Mouse (Mus musculus) small intestine, adult 2 months (tissue): ENCODE measurements around the gene F2rl2. TPM values are rescaled to one million over a fixed set of nuclear protein-coding genes. Genes with fewer than 3 reads are reported as not detected.

ENCODE experiments used
- H3K27ac ChIP-seq: fragments of 200-500 bp; 2 replicates; pipeline ENCODE4 v1.5.1; 2012; ENCODE audit warnings: low read depth, low read length, control low read depth, inconsistent platforms; ENCODE audit not compliant: insufficient read depth
- H3K27me3 ChIP-seq: fragments of 200-500 bp; 2 replicates; pipeline ENCODE4 v1.6.1; 2012; ENCODE audit warnings: mild to moderate bottlenecking, moderate library complexity, low read length, inconsistent platforms; ENCODE audit not compliant: control insufficient read depth, insufficient read depth
- H3K36me3 ChIP-seq: fragments of 200-500 bp; 2 replicates; pipeline ENCODE4 v1.6.1; 2012; ENCODE audit warnings: mild to moderate bottlenecking, low read length, control low read depth, inconsistent platforms; ENCODE audit not compliant: control insufficient read depth, insufficient read depth
- H3K4me1 ChIP-seq: fragments of 200-500 bp; 2 replicates; pipeline ENCODE4 v1.6.1; 2012; ENCODE audit warnings: low read length, inconsistent platforms, mixed read lengths; ENCODE audit not compliant: control insufficient read depth, insufficient read depth, insufficient read length
- H3K4me3 ChIP-seq: fragments of 200-500 bp; 2 replicates; pipeline ENCODE4 v1.5.1; 2012; ENCODE audit warnings: low read depth, mild to moderate bottlenecking, control low read depth, inconsistent platforms, low read length, moderate library complexity
- CTCF ChIP-seq: fragments of 200-500 bp; IDR thresholded peaks from 2 replicates; pipeline ENCODE4 v1.5.1; 2012; ENCODE audit warnings: low read depth, mild to moderate bottlenecking, control low read depth, inconsistent platforms, low read length, moderate library complexity, mixed read lengths; ENCODE audit not compliant: insufficient replicate concordance, insufficient read length; ENCODE audit errors: extremely low read depth
- POLR2A ChIP-seq: fragments of 200-500 bp; IDR thresholded peaks from 2 replicates; pipeline ENCODE4 v1.6.1; 2012; ENCODE audit warnings: low read depth, mild to moderate bottlenecking, control low read depth, inconsistent platforms, low read length, moderate library complexity
- WGBS: fragments of 180-500 bp; shearing (Covaris S2); methylation state at CpG from one replicate; pipeline ENCODE4 v1.1.7; 2018; 5-methylcytosine and 5-hydroxymethylcytosine counted together
- polyA plus RNA-seq: library from polyadenylated mRNA; depleted of rRNA; stranded (reverse); fragments of >200 nt; gene quantifications from 2 replicates; pipeline ENCODE4 v1.2.3, GENCODE M21; 2012

The F2rl2 gene
- polyA plus RNA-seq, 1 experiment = 0.11 TPM

- 89% methylated on average over 5 of the region's 5 CpGs for WGBS
- Histone ChIP-seq H3K4me3 (no peak overlapping the region), H3K27me3 (no peaks in the 10 kb centered on the region), H3K27ac (no peak overlapping the region), H3K36me3 (peaks cover 33% of the 10 kb centered on the region), H3K4me1 (no peaks in the 10 kb centered on the region)
- TF ChIP-seq CTCF (no peak), POLR2A (no peak)
These were observed 17.6 kb upstream of the F2rl2 start for GRCm38 (mm10) chr13:95679078-95679477.

GRCm38 (mm10) chr13:95679491-95679941 is 17.1 kb upstream of the F2rl2 start:
- no peaks in the 10 kb centered on the region for H3K4me1 ChIP-seq
- H3K27ac ChIP-seq = no peak overlapping the region
- 89% methylated on average over 4 of the region's 4 CpGs for WGBS
- no peak overlapping the region for H3K4me3 ChIP-seq
- TF ChIP-seq CTCF = no peak
- TF ChIP-seq POLR2A = no peak
- H3K27me3 ChIP-seq = no peaks in the 10 kb centered on the region
- H3K36me3 ChIP-seq = peaks cover 33% of the 10 kb centered on the region

DNA sequence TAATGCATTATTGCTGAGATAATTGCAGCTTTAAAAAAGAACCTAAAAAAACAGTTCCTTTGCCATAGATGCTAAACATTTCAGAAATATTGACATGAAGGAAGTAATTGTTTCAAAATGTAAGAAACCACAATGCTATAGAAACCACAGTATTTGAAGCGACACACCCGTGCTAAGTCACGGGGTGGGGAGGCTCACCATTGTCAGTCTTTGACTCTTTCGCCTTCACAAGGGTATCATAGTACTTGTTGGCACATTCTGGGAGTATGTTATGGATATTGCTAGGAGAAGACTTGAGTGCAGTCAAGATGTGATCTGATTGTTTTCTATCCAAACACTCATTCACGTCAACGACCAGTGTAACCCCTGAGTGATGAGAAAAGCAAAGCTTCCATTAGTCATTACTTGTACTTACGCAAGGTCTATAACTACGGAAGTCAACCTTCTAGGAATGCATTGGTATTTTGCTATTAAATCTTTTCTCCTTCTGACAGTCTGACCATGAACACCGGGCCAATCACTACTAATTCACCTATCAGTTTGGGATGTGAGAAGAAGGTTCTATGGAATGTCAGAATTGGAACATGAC is 11.9 kb upstream of the F2rl2 start:
- Histone ChIP-seq H3K4me1 (no peaks in the 10 kb centered on the region), H3K27me3 (no peaks in the 10 kb centered on the region), H3K36me3 (peaks cover 34% of the 10 kb centered on the region), H3K4me3 (no peak overlapping the region), H3K27ac (no peak overlapping the region)
- WGBS = 89% methylated on average over 9 of the region's 9 CpGs
- TF ChIP-seq CTCF (no peak), POLR2A (no peak)

- Histone ChIP-seq H3K27me3 (no peaks in the 10 kb centered on the region), H3K36me3 (peaks cover 30% of the 10 kb centered on the region), H3K27ac (no peak overlapping the region), H3K4me1 (no peaks in the 10 kb centered on the region), H3K4me3 (no peak overlapping the region)
- no peak for TF ChIP-seq POLR2A
- TF ChIP-seq CTCF = no peak
- WGBS = 80% methylated on average over 5 of the region's 5 CpGs
These were observed 10.9 kb upstream of the F2rl2 start for GRCm38 (mm10) chr13:95685736-95686135.

DNA sequence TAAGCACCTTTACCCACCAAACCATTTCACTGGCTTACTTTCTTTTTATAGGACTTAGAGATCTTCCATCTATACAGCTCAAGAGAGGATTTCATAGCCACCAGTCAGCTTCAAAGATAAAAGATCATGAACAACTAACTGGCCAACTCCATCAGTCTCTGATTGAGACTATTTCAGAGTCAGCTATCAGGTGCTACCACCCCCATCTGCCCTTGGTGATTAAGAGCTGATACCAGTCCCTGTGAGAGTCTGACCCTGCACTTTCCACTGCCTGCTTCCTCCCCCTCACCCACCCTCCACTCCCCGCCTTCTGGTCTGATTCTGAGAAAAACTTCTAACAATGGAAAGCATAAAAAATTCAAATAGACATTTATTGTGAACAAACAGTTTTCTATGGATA is 8.1 kb upstream of the F2rl2 start:
- WGBS = 95% methylated on average over 1 of the region's 1 CpGs
- H3K27me3 ChIP-seq = no peaks in the 10 kb centered on the region

DNA sequence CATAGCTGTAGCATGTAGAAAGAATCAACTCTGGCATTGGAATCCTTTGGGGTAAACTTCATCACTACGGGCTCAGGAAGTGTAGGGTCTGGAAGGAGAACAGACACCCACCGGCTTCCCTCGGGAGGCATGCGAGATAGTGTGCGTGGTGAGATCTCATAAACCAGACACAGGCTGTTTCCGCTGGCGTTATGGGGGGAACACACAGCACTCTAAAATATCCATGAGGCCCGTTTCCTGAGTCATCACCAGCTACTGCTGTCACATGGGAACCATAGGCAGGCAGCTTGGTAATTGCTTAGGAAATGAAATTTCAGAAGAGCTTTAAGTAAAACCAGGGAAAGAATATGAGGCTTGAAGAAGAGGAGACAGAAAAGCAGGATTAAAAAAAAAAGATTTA is 4.5 kb upstream of the F2rl2 start:
- H3K4me1 ChIP-seq = no peaks in the 10 kb centered on the region
- H3K27me3 ChIP-seq = no peaks in the 10 kb centered on the region
- WGBS = 89% methylated on average over 8 of the region's 8 CpGs
- no peak overlapping the region for H3K4me3 ChIP-seq
- H3K36me3 ChIP-seq = peaks cover 4% of the 10 kb centered on the region
- TF ChIP-seq CTCF = no peak
- TF ChIP-seq POLR2A = no peak
- no peak overlapping the region for H3K27ac ChIP-seq

More for the DNA sequence above, 8.1 kb upstream of the F2rl2 start:
- Histone ChIP-seq H3K4me3 (no peak overlapping the region), H3K36me3 (peaks cover 11% of the 10 kb centered on the region), H3K27ac (no peak overlapping the region), H3K4me1 (no peaks in the 10 kb centered on the region)
- no peak for TF ChIP-seq CTCF
- TF ChIP-seq POLR2A = no peak

GRCm38 (mm10) chr13:95696120-95696653 is 466 bp upstream of the F2rl2 start:
- peaks cover 8% of the 10 kb centered on the region for H3K36me3 ChIP-seq
- H3K27ac ChIP-seq = no peak overlapping the region
- no peaks in the 10 kb centered on the region for H3K27me3 ChIP-seq
- no peak for TF ChIP-seq CTCF
- TF ChIP-seq POLR2A = no peak
- 96% methylated on average over 9 of the region's 9 CpGs for WGBS
- no peaks in the 10 kb centered on the region for H3K4me1 ChIP-seq
- no peak overlapping the region for H3K4me3 ChIP-seq
